Mouse (Mus musculus): ENCODE results near the gene Rftn2. TPM values are rescaled to one million over a fixed set of nuclear protein-coding genes. Genes with fewer than 3 reads are reported as not detected.

The Rftn2 gene
- polyA plus RNA-seq, 3 experiments from 2014 or later, result 1.4 to 4.8 (median 3.6) TPM

- ATAC-seq, result no peak
These were observed 103.0 kb downstream of the Rftn2 start for GRCm38 (mm10) chr1:55123561-55123960.

- no peak for ATAC-seq
These were observed 103.5 kb downstream of the Rftn2 start for GRCm38 (mm10) chr1:55123046-55123445.

Other genes with a start within 250 kb of the Rftn2 start
- 100 to 1,000 TPM; 408 to 502 (median 410) TPM for gene Sf3b1, start 199.3 kb downstream of the Rftn2 start, polyA plus RNA-seq (2017; shearing (Covaris generic))
- 10 to 100 TPM; 14.6 to 22.7 (median 17.0) TPM for gene Coq10b, start 174.0 kb downstream of the Rftn2 start, polyA plus RNA-seq (2017; shearing (Covaris generic))
- gene Hspe1, start 138.7 kb downstream of the Rftn2 start, polyA plus RNA-seq (2017; shearing (Covaris generic)), result 100 to 1,000 TPM; 172 to 181 (median 174) TPM
- gene Hspd1, start 138.5 kb downstream of the Rftn2 start, polyA plus RNA-seq (2017; shearing (Covaris generic)), result 100 to 1,000 TPM; 129 to 226 (median 154) TPM
- 100 to 1,000 TPM; 121 to 136 (median 133) TPM for gene Mob4, start 95.6 kb downstream of the Rftn2 start, polyA plus RNA-seq (2017; shearing (Covaris generic))
- 1 to 10 TPM; 2.1 to 3.5 (median 3.1) TPM for gene Mars2, start 10.4 kb upstream of the Rftn2 start, polyA plus RNA-seq (2017; shearing (Covaris generic))
- 1 to 10 TPM in 1 of 3 experiments, under 1 TPM in 1, not detected in 1; 0.70 to 1.0 TPM for gene Boll, start 136.7 kb upstream of the Rftn2 start, polyA plus RNA-seq (2017; shearing (Covaris generic))
- 1 to 10 TPM in 2 of 3 experiments, under 1 TPM in 1; 0.49 to 3.0 (median 2.5) TPM for gene Plcl1, start 179.1 kb upstream of the Rftn2 start, polyA plus RNA-seq (2017; shearing (Covaris generic))

Data from inflammation-experienced regulatory T-cells, adult 6 months (primary cell).